Mouse (Mus musculus): ENCODE results near the gene Spsb4. TPM values are rescaled to one million over a fixed set of nuclear protein-coding genes. Genes with fewer than 3 reads are reported as not detected.

Gene Spsb4
- polyA plus RNA-seq, 1 experiment from 2014 or later = 88.2 TPM

DNA sequence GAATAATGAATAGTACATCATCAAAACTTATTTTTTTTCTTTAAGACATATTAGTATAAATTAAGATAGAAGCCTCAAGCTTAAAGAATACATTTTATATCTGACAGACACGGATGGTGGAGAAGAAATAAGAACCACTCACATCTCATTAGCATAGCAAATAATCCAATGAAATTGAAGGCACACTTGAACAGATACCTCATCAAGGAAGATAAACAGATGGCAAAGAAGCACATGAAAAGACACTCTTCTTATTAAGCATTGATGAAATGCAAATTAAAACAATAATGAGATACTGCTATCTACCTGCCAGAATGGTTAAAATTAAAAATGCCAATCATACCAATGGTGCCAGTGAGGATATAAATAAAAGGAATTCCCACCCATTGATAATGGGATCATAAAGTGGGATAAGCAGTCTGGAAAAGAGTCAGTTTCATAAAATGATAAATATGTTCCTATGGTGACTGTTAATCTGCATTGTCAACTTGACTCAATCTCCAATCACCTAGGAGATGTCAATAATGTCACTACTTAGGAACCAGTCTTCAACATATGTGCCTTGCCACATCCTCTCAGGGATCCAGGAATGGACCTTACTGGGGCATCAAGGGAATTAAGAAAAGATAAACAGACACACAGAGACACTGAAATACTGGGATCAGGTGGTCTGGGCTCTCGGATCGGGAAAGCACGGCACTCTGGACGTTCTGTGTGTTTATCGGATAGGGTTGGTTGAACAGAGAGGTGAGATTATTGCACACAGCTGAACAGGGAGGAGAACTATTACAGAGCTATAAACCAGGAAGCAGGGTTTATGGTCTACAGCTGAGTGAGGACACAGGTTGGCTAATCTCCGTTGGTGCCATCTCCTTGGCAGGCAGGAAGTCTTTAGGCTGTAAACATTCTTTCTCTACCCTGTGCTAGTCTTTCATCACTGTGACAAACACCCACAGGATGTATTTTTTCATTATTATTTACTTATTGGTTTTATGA, 114.0 kb downstream of the Spsb4 start:
- H3K4me2 ChIP-seq (replicated peaks) = no peak overlapping the region
- ATAC-seq (ENCODE audit: low FRiP score) = peak; percentile 54; the same call in 1 of the 2 replicates
- H3K9ac ChIP-seq = no peak overlapping the region
- H3K9me3 ChIP-seq (replicated peaks) = no peaks in the 10 kb centered on the region
- no peaks in the 10 kb centered on the region for H3K4me1 ChIP-seq
- 64% methylated on average over 7 of the region's 7 CpGs for WGBS
- H3K27ac ChIP-seq = 0 out of 2 replicates have a peak overlapping the region, but pooled peaks have one; percentile 49
- H3K4me3 ChIP-seq = no peak overlapping the region
- no peaks in the 10 kb centered on the region for H3K27me3 ChIP-seq
- no peaks in the 10 kb centered on the region for H3K36me3 ChIP-seq

DNA sequence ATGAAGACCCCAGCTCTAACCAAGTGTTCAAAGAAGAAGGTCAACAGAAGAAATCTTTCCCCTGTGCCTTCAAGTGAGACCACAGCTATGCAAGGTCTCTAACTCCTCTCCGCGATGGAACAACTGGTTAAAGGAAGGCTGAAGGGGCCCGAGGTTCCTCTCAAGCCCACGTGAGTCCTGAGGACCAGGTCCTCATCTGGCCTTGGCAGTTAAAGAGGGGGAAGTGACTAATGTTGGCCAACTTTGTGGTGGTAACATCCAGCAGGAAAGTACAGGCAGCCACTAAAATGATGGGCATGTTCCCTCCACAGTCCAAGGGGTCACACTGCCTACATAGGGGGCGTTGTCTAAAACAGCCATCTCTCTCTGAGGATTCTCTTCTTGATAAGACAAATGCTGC, 118.9 kb downstream of the Spsb4 start:
- ATAC-seq (ENCODE audit: low FRiP score) = no peak
- WGBS = 78% methylated on average over 5 of the region's 5 CpGs

DNA sequence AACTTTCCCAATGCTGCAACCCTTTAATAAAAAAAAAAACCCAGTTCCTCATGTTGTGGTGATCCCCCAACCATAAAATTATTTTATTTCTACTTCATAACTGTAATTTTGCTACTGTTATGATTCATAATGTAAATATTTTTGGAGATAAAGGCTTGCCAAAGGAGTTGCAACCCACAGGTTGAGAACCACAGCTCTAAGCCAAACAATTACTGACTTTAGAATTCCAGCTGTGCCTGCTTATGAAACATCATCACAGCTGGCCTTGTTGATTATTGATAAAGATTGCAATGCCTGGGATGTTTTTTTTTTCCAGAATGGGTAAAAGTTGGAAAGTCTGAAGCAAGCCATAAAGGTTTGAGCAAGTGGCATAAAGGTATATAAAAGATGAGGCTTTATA, 119.6 kb downstream of the Spsb4 start:
- H3K9ac ChIP-seq = no peak overlapping the region
- H3K4me1 ChIP-seq = no peaks in the 10 kb centered on the region
- no peak for ATAC-seq (ENCODE audit: low FRiP score)
- H3K27ac ChIP-seq = no peak overlapping the region
- no peaks in the 10 kb centered on the region for H3K27me3 ChIP-seq
- no peak overlapping the region for H3K4me2 ChIP-seq (replicated peaks)
- no peaks in the 10 kb centered on the region for H3K9me3 ChIP-seq (replicated peaks)
- H3K36me3 ChIP-seq = no peaks in the 10 kb centered on the region
- H3K4me3 ChIP-seq = no peak overlapping the region

More for the DNA sequence above, 118.9 kb downstream of the Spsb4 start:
- no peak overlapping the region for H3K9ac ChIP-seq
- H3K4me2 ChIP-seq (replicated peaks) = no peak overlapping the region
- no peak overlapping the region for H3K4me3 ChIP-seq
- H3K27ac ChIP-seq = no peak overlapping the region
- no peaks in the 10 kb centered on the region for H3K9me3 ChIP-seq (replicated peaks)
- H3K4me1 ChIP-seq = no peaks in the 10 kb centered on the region
- no peaks in the 10 kb centered on the region for H3K36me3 ChIP-seq
- H3K27me3 ChIP-seq = no peaks in the 10 kb centered on the region

DNA sequence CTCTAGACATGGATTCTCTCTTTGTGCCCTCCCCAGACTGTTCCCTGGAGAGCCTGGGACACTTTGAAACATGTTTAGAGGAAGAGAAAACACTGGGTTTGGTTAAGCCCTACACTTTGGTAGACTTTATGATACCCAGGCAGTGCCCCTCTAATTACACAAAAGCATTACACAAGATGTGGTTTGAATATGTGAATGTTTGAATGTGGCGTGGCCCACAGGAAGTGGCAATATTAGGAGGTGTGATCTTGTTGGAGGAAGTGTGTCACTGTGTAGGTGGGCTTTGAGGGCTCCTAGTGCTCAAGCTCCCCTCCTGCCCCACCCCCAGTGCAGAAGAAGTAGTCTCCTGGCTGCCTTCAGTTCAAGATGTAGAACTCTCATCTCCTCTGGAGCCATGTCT, 122.0 kb downstream of the Spsb4 start:
- Histone ChIP-seq H3K4me1 (peaks cover 14% of the 10 kb centered on the region), H3K36me3 (no peaks in the 10 kb centered on the region), H3K9ac (no peak overlapping the region), H3K9me3 (replicated peaks) (no peaks in the 10 kb centered on the region), H3K27ac (no peak overlapping the region), H3K4me3 (no peak overlapping the region), H3K27me3 (no peaks in the 10 kb centered on the region), H3K4me2 (replicated peaks) (no peak overlapping the region)
- 97% methylated on average over 1 of the region's 1 CpGs for WGBS
- ATAC-seq (ENCODE audit: low FRiP score) = no peak

DNA sequence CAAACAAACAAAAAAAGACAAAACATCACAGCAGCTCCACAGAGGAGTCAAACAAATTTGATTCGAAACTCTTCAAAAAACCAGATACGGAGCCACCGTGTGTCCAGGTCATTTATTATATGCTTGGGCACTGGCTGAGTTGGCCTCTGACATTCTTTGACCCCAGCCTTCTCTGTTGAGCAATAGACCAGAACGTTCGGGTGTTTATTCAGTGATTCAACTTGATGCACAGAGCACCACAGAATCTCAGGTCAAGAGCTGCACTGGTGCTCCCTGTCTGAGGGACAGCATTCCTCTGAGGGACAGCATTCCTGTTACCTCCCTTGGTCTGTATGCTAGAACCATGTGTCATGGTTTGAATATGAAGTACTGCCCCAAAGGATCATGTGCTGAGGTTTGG, 125.1 kb downstream of the Spsb4 start:
- Histone ChIP-seq H3K4me2 (replicated peaks) (no peak overlapping the region), H3K4me1 (peaks cover 36% of the 10 kb centered on the region), H3K27ac (peak overlapping the region; percentile 79), H3K9ac (no peak overlapping the region), H3K9me3 (replicated peaks) (no peaks in the 10 kb centered on the region), H3K36me3 (no peaks in the 10 kb centered on the region), H3K4me3 (no peak overlapping the region), H3K27me3 (no peaks in the 10 kb centered on the region)
- no peak for ATAC-seq (ENCODE audit: low FRiP score)
- 38% methylated on average over 5 of the region's 5 CpGs for WGBS

Other genes starting within 250 kb of the Spsb4 start
- gene Pxylp1, start 126.2 kb downstream of the Spsb4 start, polyA plus RNA-seq (2016; fragmentation: Nextera tagmentation; extraction: Ambion mirVana) = 56.9 and 59.9 TPM in 2 replicates
- gene Slc25a36, start 92.3 kb upstream of the Spsb4 start, polyA plus RNA-seq (2016; fragmentation: Nextera tagmentation; extraction: Ambion mirVana) = 99.8 and 113 TPM in 2 replicates